Mouse (Mus musculus) brain, embryonic 14.5 days (tissue): ENCODE results near the gene Csrp2.

Experiments used
- CTCF ChIP-seq: fragments of 200-500 bp; IDR thresholded peaks from 2 replicates; pipeline ENCODE4 v1.5.1; 2012; ENCODE audit warnings: inconsistent platforms, mild to moderate bottlenecking, moderate library complexity, borderline replicate concordance; ENCODE audit not compliant: insufficient read depth, insufficient read length; ENCODE audit errors: extremely low read depth
- POLR2A ChIP-seq: fragments of 200-500 bp; IDR thresholded peaks from 2 replicates; pipeline ENCODE4 v1.6.1; 2012; ENCODE audit warnings: mild to moderate bottlenecking, inconsistent platforms, borderline replicate concordance; ENCODE audit not compliant: poor library complexity, insufficient read depth, insufficient read length, severe bottlenecking; ENCODE audit errors: extremely low read depth

GRCm38 (mm10) chr10:110922612-110923011 lies 3.0 kb downstream of the Csrp2 start:
- no peak for TF ChIP-seq CTCF
- TF ChIP-seq POLR2A, result no peak
